Mouse (Mus musculus) cerebellum, postnatal 4 days (tissue): ENCODE measurements around the gene Mpl.
A peak's percentile ranks its signal among the peaks of the same experiment; 100 is the strongest.

ENCODE experiments used
- DNase-seq, 2 experiments: peaks; one replicate each; pipeline ENCODE4 v3.0.0; 2022; ENCODE audit warnings: low spot score in 2 of 2, mixed read lengths in 1 of 2

Gene Mpl

DNA sequence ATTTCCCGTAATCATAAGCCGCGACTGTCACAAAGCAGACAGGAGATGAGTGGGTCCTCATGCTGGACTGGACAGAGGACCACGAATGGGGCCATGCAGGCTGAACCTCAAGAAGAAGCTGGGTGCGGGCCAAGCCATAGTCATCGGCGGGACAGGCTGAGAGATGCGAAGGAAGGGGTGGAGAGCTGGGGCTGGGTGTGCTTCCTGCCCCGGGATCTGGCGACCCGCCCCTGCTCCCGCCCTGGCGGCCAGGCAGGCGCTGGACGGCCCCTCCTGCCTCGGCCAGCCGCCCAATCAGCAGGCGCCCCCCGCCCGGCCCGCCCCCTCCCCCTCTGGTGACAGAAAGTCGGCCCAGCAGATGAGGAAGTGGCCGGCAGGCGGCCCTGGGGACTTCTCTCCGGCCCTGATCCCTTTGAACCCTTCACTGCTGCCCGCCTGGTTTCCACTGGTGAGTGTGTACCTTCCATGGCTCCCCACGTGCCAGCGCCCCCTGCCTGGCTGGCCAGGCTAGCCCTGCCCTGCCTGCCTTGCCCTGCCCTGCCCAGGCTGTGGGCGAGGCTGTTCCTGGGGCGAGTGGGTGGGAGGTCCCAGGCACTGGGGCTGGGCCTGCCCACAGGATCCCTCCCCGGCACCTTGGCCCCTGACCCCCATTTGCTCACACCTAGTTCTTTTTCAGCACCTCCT lies 29.4 kb downstream of the Mpl start, which contains the start of gene Elovl1:
TSS of gene Elovl1 (plus strand) at position 326 of the 684 bp plus-strand sequence.
- peak; percentile 57 to 81 for DNase-seq

DNA sequence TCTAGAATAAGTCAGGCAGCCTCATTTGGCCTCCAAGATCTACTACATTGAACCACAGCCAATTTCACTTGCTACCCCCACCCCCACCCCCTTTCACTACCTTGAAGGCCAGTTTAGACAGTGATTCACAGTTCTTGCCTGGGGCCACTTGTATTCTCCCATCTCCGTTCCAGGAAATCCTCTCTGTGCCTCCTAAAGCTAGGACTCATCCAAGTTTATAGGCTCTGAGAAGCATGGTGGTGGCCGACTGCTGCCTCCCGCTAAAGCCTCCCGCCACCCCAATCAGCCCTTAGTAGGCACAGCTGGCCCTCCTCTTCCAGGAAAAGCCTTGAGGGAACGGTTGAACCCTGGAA lies 29.9 kb downstream of the Mpl start:
- no peak for DNase-seq

DNA sequence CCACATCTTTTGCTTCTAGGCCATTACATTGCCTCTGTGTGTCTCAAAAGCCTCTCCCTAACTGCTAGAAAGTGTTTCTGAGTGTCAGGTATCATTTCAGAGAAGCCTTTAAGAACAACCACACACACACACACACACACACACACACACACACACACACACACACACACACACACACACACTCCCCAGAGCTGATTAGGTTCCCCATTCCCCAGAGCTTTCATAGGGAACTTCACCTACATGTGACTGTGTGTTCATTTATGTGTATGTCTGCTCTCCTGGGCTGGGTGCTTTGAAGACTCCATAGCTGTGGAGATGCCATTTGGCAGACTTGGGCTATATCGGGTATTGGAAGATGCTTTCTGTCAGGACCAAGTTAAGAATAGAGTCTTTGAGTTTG lies 31.9 kb downstream of the Mpl start:
- no peak for DNase-seq

DNA sequence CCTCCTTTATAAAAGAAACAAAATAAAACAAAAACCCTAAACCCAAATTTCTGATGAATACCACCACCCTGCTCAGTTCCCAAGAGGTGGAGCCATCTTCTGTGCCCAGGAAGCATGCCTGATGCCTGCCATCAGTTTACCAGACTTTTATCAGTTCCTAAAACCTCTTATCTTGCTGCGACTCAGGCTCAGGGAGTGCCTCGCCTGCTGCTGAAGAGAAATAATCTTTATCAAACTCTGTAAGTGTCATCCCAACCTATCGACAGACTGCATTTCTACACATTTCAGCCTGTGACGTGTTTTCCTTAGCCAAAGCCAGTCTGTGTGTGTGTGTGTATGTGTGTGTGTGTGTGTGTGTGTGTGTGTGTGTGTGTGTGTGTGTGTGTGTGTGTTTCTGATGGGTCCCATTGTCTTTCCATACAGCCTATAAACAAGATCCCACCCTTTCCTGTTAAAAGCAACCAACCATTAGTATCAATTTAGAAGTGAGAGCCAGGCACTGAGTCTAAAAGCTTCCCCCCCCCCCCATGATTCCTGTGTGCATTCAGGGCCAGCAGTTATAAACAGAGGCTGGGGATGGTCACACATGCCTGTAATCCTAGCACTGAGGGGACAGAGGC lies 32.7 kb downstream of the Mpl start:
- no peak for DNase-seq

DNA sequence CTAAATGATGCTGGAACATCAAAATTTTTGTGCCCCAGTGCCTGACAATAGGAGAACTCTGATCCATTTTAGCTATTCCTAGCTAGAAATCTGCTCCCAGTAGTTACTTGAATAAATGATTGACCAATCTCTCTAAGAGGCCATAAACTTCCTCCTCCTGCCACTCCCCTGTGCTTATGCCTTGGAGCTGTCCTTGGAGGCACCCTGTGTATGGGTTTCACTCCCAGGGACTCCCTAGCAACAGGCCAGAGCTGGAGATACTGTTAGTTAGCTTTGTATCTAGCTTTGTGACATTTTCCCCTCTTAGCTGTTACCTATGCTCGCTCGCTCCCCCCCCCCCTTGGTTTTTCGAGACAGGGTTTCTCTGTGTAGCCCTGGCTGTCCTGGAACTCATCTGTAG lies 35.9 kb downstream of the Mpl start:
- DNase-seq, result no peak

DNA sequence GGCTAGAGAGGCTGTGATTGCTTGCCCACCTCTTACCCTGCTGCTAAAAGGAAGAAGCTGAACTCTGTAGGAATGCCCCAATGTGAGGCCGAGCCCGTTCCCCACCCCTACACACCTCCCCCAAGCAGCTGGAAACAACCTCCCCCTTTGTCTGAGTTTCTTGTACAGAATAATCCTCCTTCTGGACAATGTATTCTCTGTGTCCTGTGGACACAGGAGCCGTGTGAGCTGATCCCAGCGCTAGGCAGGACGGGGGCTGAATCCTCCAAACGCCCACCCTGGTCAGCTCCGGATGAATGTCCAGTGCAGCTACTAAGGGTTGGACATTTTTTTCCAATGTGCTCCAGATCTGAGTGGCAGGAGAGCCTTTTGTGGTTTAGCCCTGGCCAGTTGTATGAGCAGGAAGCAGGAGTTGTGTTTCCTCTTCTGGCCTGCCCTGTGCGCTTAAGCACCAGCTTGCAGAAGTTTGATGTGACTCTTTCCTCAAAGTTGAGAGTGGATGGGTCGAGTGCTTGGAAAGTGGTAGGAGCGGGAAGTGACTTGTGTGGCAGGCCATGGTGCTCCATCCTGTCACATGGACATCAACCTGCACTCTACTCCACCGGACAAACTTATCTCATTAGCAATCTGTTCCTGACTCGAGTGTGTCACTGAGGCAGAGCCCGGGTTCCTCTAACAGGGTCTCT lies 40.1 kb downstream of the Mpl start:
- DNase-seq, result no peak

DNA sequence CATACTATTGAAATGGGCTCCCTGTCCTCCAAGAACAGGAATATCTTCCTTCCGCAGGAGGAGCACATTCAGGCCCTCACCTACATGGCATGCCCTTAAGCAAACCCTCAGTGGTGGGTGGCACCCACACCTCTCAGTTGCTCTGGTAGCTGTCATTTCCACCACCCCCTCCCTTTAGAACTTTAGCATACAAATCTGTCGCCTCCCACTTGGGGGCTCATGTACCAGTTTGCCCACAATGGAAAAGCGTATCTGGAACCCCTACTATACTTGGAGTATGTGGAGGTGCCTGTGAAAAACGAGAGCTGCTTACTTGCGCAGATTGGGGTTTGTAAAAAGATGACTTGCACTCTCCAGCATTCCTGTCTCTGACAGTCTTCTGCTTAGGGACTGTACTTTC lies 41.0 kb downstream of the Mpl start:
- DNase-seq, result no peak

DNA sequence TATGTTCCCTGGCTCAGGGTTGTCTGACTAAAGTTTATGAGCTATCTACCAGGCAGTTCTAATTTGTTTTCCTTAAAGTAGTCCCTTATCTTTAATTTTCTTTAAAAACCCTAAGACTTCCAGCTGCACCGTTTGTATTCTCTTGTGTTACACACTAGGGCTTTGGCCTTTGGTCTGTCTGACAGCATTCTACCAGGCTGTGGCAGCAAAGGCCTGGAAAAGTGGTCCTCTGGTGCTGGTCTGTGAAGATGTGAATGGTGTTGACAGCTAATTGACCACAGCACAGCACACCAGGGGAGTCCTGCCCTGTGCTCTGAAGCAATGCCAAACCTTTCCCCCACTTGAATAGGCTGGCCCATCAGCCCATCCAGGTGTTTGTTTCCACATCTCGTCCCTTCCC lies 41.5 kb downstream of the Mpl start:
- DNase-seq, result no peak

DNA sequence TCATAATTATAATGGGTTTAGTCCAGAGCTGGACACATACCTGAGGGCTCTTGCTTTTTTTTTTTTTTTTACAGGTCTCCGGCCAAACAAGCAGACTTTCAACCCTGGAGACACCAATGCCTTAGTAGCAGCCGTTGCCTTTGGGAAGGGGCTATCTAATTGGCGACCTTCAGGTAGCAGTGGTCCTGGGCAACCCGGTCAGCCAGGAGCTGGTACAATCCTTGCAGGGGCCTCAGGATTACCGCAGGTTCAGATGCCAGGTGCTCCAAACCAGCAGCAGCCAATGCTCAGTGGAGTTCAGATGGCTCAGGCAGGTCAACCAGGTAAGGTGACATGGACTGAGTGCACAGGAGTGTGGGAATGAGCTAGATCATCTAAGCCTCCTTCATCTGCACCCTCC lies 43.8 kb downstream of the Mpl start:
- no peak for DNase-seq

DNA sequence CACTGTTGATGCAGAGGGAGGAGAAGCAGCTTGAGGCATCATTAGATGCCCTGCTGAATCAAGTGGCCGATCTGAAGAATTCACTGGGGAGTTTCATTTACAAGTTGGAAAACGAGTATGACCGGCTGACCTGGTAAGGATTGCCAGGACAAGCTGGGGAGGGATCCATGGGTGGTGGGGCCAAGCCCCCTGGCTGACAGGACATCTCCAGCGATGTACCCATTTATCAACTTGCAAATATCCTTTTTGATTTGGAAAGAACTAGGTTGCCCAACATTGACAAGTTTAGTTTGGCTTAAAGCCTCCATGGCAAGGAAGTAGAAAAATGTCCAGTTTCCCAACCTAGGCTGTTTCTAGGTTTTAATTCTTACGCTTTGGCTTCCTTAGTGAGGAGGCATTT lies 46.4 kb downstream of the Mpl start:
- DNase-seq, result no peak

DNA sequence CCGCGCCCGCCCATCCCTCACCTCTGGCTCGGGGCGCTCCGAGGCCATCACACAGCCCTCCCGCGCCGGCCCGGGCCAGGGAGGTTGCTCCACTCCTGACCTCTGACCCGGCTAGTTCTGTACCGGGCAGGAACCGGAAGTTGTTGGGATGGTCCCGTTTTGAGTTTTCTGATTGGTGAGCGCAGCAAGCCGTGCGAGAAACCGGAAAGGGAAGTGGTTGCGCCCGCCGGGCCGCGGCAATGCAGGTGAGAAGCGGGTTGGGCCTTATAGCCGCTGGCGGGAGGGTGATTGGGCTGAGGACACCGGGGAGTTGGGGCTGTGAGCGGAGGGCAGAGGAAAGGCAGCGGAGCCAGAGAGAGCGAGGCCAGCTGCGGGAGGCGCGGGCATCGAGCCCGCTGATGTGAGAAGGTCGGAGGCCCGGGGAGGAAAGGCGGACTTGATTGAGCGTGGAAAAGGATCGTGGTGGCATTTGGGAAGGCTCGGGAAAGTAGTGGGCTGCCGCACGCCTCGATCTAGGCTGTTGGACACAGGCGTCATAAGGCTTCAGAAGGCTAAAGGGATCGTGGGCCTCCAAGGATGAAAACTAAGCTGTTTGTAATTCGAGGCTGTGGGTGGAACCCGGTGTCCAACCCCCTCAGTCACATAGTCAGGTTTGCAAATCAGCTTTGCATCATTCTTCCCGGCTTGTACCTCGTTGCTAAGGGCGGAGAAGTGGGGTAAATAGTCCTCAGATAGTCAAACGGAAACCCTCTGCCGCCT lies 48.0 kb downstream of the Mpl start, which contains the start of the genes Szt2 and Med8:
TSS of gene Szt2 (minus strand) at position 132 of the 759 bp plus-strand sequence.
TSS of gene Med8 (plus strand) at position 196 of the 759 bp plus-strand sequence.
- peak; percentile 70 to 81 for DNase-seq

DNA sequence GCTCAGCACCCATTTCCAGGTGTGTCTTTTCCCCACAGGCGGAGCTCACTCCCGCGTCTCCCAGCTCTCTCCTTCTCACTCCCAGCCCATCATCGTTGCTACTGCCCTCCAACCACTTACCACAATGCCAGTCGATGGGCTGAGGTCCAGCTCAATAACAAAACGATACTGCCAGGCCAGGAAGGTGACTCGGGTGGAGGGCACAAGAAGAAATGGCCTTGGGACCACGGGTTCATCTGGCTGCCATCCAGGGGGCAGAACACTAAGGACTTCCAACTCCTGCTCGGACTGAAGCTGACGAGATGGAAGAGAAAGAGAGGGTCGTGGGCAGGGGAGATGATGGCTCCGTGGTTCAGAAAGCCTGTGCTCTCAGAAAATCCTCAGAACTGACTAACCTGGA lies 54.6 kb downstream of the Mpl start:
- no peak for DNase-seq

DNA sequence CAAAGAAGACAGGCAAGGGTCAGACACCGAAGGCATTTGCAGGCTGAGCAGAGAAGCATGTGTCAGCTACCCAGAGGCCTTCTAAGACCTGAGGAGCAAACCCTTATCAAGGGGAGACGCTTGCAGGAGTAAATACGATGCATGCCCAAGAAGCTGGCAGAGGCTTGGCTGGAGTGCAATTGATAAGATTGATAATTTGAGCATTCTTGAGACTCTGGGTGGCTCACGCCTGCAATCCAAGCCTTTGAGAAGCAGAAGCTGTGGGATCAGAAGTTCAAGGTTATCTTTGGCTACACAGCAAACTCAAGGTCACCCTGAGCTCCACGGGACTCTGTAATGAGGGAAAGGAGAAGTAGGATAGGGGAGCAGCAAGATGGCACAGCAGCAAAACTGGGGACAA lies 55.4 kb downstream of the Mpl start:
- no peak for DNase-seq

DNA sequence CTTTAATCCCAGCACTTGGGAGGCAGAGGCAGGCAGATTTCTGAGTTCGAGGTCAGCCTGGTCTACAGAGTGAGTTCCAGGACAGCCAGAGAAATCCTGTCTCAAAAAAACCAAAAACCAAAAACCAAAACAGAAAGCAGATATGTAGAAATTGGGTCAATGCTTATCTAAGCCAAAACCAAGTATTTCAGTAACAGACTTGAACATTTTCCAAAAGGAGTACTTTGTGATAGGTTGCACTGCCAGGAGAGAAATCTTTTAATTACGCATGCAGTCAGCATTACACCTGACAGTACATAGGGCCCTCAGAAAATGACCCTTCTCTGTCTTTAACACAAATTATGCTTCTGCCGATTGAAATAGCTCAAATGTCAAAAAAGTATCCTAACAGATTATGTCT lies 55.9 kb downstream of the Mpl start:
- no peak for DNase-seq

DNA sequence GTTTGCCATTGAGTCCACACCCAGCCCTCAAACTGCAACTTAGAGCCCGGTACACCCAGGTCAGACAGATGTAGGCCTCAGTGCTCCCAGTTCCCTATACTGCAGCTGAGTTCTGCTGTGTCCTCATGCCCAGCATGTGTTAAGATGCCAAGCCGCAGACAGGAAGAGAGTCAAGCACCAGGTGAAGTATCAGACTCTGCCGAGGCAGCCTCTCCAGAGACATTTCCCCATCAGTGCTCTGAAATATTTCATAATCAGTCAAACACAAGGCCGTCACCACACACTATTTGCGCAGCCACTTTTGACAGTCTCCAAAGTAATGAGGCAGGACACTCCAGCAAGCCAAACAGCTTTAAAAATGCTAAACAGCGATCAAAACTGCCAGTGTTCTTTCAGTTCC lies 58.9 kb downstream of the Mpl start:
- DNase-seq, result no peak

DNA sequence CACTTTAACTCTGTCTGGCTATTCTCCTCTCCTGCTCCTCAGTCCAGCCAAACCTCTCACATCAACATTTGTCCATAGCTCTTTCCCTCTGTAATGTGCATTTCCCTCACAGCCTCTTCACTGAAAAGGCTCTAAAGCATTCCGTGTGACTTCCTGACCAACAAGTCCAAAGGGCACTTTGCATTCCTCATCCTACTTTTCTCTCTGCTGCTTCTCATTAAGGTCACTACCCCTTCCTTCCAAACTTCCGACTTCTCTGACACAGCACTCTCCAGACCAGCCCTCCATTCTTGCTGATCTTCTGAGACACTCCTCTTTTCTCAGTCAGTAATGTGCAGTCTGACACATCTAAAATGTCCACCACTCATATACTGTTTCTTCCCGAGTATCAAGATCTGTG lies 60.9 kb downstream of the Mpl start:
- DNase-seq, result no peak

DNA sequence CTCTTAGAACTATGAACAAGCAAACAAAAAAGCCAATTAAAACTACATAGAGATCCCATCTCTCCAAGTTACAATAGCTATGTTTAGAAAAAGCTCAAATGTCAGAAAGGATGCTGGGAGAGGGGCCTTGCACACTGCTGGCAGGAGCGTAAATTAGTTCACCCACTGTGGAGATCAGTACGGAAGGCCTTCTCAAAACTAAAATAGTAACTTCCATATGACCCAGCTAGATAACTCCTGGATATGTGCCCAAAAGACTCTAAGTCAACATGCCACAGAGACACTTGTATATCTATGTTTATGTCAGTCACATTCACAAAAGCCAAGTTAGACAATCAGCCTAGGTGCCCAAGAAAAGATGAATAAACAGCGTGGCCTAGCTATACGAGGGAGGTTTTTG lies 62.0 kb downstream of the Mpl start:
- no peak for DNase-seq

DNA sequence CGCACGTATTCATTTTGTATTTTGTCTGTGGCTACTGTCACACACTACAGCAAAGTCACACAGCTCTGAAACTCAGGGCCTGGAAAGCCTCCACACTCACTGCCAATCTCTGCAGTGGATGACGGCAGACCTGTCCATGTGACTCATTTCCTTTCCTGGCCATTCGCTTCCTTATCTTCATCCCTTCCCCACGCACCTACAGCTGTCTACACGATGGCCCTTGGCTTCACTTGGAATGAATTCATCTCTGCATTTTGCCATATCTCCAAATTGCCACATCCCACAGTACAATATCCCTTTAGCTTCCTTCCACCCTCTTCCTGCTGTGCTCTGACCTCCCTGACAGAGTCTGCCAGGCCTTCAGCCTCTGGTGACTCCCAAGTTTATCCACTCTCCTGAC lies 62.8 kb downstream of the Mpl start:
- DNase-seq, result no peak
